Mouse (Mus musculus) kidney, embryonic 16.5 days (tissue): ENCODE data around the gene Ugt1a6b. TPM values are rescaled to one million over a fixed set of nuclear protein-coding genes. Genes with fewer than 3 reads are reported as not detected.

Experiments used
- ATAC-seq: fragments of 200-750 bp; cut with Nextera tagmentation; 2 replicates; pipeline ENCODE4 v1.8.0; 2017; ENCODE audit warnings: moderate TSS enrichment; ENCODE audit not compliant: low FRiP score, low TSS enrichment
- H3K27ac ChIP-seq: fragments of 300-500 bp; sonication (generic); 2 replicates; pipeline ENCODE4 v1.5.1; 2014; ENCODE audit warnings: low read length
- H3K27me3 ChIP-seq: fragments of 300-500 bp; sonication (generic); 2 replicates; pipeline ENCODE4 v1.6.1; 2014; ENCODE audit warnings: low read length, control low read depth, mixed read lengths; ENCODE audit not compliant: insufficient read depth
- H3K36me3 ChIP-seq: fragments of 300-500 bp; sonication (generic); 2 replicates; pipeline ENCODE4 v1.6.1; 2014; ENCODE audit warnings: low read length, control low read depth, mixed read lengths; ENCODE audit not compliant: insufficient read depth
- H3K4me1 ChIP-seq: fragments of 300-500 bp; sonication (generic); 2 replicates; pipeline ENCODE4 v1.6.1; 2014; ENCODE audit warnings: low read length, control low read depth, mixed read lengths; ENCODE audit not compliant: insufficient read depth
- H3K4me2 ChIP-seq: fragments of 300-500 bp; sonication (generic); replicated peaks from 2 replicates; pipeline ENCODE4 v1.6.1; 2014; ENCODE audit warnings: low read depth, low read length
- H3K4me3 ChIP-seq: fragments of 300-500 bp; sonication (generic); 2 replicates; pipeline ENCODE4 v1.5.1; 2014; ENCODE audit warnings: mild to moderate bottlenecking, low read length
- H3K9ac ChIP-seq: fragments of 300-500 bp; sonication (generic); replicated peaks from 2 replicates; pipeline ENCODE4 v1.6.1; 2014; ENCODE audit warnings: low read length
- H3K9me3 ChIP-seq: fragments of 300-500 bp; sonication (generic); 2 replicates; pipeline ENCODE4 v1.6.1; 2016; ENCODE audit warnings: low read length, control low read depth
- WGBS: fragments of 180-500 bp; shearing (Covaris S2); extraction: QIAGEN DNeasy Blood & Tissue Kit; methylation state at CpG from one replicate; pipeline ENCODE4 v1.1.7; 2014; 5-methylcytosine and 5-hydroxymethylcytosine counted together
- polyA plus RNA-seq: library from polyadenylated mRNA; unstranded; fragments of >200 nt; fragmentation: Nextera tagmentation; extraction: Ambion mirVana; gene quantifications from 2 replicates; pipeline ENCODE4 v1.2.1, GENCODE M21; 2015

Gene Ugt1a6b
- polyA plus RNA-seq, 1 experiment from 2014 or later, result 0.81 TPM

GRCm38 (mm10) chr1:88246386-88246785 is 143.3 kb downstream of the Ugt1a6b start:
- H3K9ac ChIP-seq, result no peak overlapping the region
- ATAC-seq, result no peak
- no peak overlapping the region for H3K4me2 ChIP-seq
- no peaks in the 10 kb centered on the region for H3K4me1 ChIP-seq
- WGBS, result 49% methylated on average over 6 of the region's 6 CpGs
- no peaks in the 10 kb centered on the region for H3K27me3 ChIP-seq
- peaks cover 91% of the 10 kb centered on the region for H3K9me3 ChIP-seq
- no peak overlapping the region for H3K27ac ChIP-seq
- H3K36me3 ChIP-seq, result no peaks in the 10 kb centered on the region
- no peak overlapping the region for H3K4me3 ChIP-seq

GRCm38 (mm10) chr1:88247660-88248059 is 144.6 kb downstream of the Ugt1a6b start:
- H3K9me3 ChIP-seq, result peaks cover 91% of the 10 kb centered on the region

GRCm38 (mm10) chr1:88248658-88249057 is 145.6 kb downstream of the Ugt1a6b start:
- H3K4me1 ChIP-seq, result no peaks in the 10 kb centered on the region
- no peak overlapping the region for H3K27ac ChIP-seq
- H3K4me3 ChIP-seq, result no peak overlapping the region
- ATAC-seq, result no peak
- no peaks in the 10 kb centered on the region for H3K27me3 ChIP-seq
- 69% methylated on average over 4 of the region's 4 CpGs for WGBS
- no peak overlapping the region for H3K4me2 ChIP-seq
- no peak overlapping the region for H3K9ac ChIP-seq
- H3K9me3 ChIP-seq, result peaks cover 93% of the 10 kb centered on the region
- no peaks in the 10 kb centered on the region for H3K36me3 ChIP-seq

More at GRCm38 (mm10) chr1:88247660-88248059, 144.6 kb downstream of the Ugt1a6b start:
- 57% methylated on average over 2 of the region's 2 CpGs for WGBS
- Histone ChIP-seq H3K4me1 (no peaks in the 10 kb centered on the region), H3K4me2 (no peak overlapping the region), H3K4me3 (no peak overlapping the region), H3K36me3 (no peaks in the 10 kb centered on the region), H3K27ac (no peak overlapping the region), H3K27me3 (no peaks in the 10 kb centered on the region), H3K9ac (no peak overlapping the region)
- ATAC-seq, result no peak

GRCm38 (mm10) chr1:88249596-88249995 is 146.5 kb downstream of the Ugt1a6b start:
- Histone ChIP-seq H3K9me3 (peaks cover 90% of the 10 kb centered on the region), H3K27ac (no peak overlapping the region), H3K4me1 (no peaks in the 10 kb centered on the region), H3K36me3 (no peaks in the 10 kb centered on the region), H3K27me3 (no peaks in the 10 kb centered on the region), H3K4me3 (no peak overlapping the region), H3K9ac (no peak overlapping the region), H3K4me2 (no peak overlapping the region)
- WGBS, result 78% methylated on average over 7 of the region's 7 CpGs
- ATAC-seq, result no peak

GRCm38 (mm10) chr1:88250023-88250422 is 147.0 kb downstream of the Ugt1a6b start:
- Histone ChIP-seq H3K4me2 (no peak overlapping the region), H3K4me3 (no peak overlapping the region), H3K4me1 (no peaks in the 10 kb centered on the region), H3K27me3 (no peaks in the 10 kb centered on the region), H3K27ac (no peak overlapping the region), H3K9ac (no peak overlapping the region), H3K9me3 (peaks cover 90% of the 10 kb centered on the region), H3K36me3 (no peaks in the 10 kb centered on the region)
- 79% methylated on average over 5 of the region's 5 CpGs for WGBS
- ATAC-seq, result no peak

- H3K4me3 ChIP-seq, result no peak overlapping the region
- ATAC-seq, result no peak
Observed at GRCm38 (mm10) chr1:88253106-88253505, 150.1 kb downstream of the Ugt1a6b start.

GRCm38 (mm10) chr1:88253540-88253939 is 150.5 kb downstream of the Ugt1a6b start:
- Histone ChIP-seq H3K9ac (no peak overlapping the region), H3K4me2 (no peak overlapping the region), H3K36me3 (no peaks in the 10 kb centered on the region), H3K9me3 (peaks cover 70% of the 10 kb centered on the region), H3K4me3 (no peak overlapping the region), H3K27ac (no peak overlapping the region), H3K4me1 (no peaks in the 10 kb centered on the region), H3K27me3 (no peaks in the 10 kb centered on the region)
- no peak for ATAC-seq
- WGBS, result 68% methylated on average over 6 of the region's 6 CpGs

More at GRCm38 (mm10) chr1:88253106-88253505, 150.1 kb downstream of the Ugt1a6b start:
- H3K4me1 ChIP-seq, result no peaks in the 10 kb centered on the region
- 65% methylated on average over 8 of the region's 8 CpGs for WGBS
- no peaks in the 10 kb centered on the region for H3K36me3 ChIP-seq
- no peak overlapping the region for H3K9ac ChIP-seq
- H3K27me3 ChIP-seq, result no peaks in the 10 kb centered on the region
- H3K9me3 ChIP-seq, result peaks cover 74% of the 10 kb centered on the region
- no peak overlapping the region for H3K27ac ChIP-seq
- no peak overlapping the region for H3K4me2 ChIP-seq

- Histone ChIP-seq H3K36me3 (peaks cover 6% of the 10 kb centered on the region), H3K4me3 (no peak overlapping the region), H3K9ac (no peak overlapping the region), H3K27me3 (no peaks in the 10 kb centered on the region), H3K4me2 (no peak overlapping the region), H3K4me1 (peaks cover 10% of the 10 kb centered on the region), H3K27ac (no peak overlapping the region), H3K9me3 (peaks cover 56% of the 10 kb centered on the region)
- ATAC-seq, result no peak
- WGBS, result 82% methylated on average over 12 of the region's 12 CpGs
Observed at GRCm38 (mm10) chr1:88254793-88255465, 151.9 kb downstream of the Ugt1a6b start.

GRCm38 (mm10) chr1:88255466-88255857 is 152.4 kb downstream of the Ugt1a6b start:
- ATAC-seq, result no peak
- Histone ChIP-seq H3K36me3 (peaks cover 10% of the 10 kb centered on the region), H3K27ac (no peak overlapping the region), H3K9ac (no peak overlapping the region), H3K4me3 (no peak overlapping the region), H3K9me3 (peaks cover 51% of the 10 kb centered on the region), H3K27me3 (no peaks in the 10 kb centered on the region), H3K4me1 (peaks cover 13% of the 10 kb centered on the region), H3K4me2 (no peak overlapping the region)
- WGBS, result 54% methylated on average over 2 of the region's 2 CpGs

GRCm38 (mm10) chr1:88255989-88256754 is 153.1 kb downstream of the Ugt1a6b start:
- WGBS, result 82% methylated on average over 13 of the region's 13 CpGs
- no peak for ATAC-seq
- Histone ChIP-seq H3K9ac (no peak overlapping the region), H3K9me3 (peaks cover 44% of the 10 kb centered on the region), H3K4me2 (no peak overlapping the region), H3K27me3 (no peaks in the 10 kb centered on the region), H3K27ac (no peak overlapping the region), H3K36me3 (peaks cover 16% of the 10 kb centered on the region), H3K4me1 (peaks cover 13% of the 10 kb centered on the region), H3K4me3 (no peak overlapping the region)
